Mouse (Mus musculus) retina, adult 2 months (tissue): ENCODE results near the gene Anapc1.

ENCODE experiments used
- DNase-seq: peaks from one replicate; pipeline ENCODE4 v3.0.0-alpha.2; 2012; ENCODE audit warnings: low read depth, low spot score

Anapc1 gene

DNA sequence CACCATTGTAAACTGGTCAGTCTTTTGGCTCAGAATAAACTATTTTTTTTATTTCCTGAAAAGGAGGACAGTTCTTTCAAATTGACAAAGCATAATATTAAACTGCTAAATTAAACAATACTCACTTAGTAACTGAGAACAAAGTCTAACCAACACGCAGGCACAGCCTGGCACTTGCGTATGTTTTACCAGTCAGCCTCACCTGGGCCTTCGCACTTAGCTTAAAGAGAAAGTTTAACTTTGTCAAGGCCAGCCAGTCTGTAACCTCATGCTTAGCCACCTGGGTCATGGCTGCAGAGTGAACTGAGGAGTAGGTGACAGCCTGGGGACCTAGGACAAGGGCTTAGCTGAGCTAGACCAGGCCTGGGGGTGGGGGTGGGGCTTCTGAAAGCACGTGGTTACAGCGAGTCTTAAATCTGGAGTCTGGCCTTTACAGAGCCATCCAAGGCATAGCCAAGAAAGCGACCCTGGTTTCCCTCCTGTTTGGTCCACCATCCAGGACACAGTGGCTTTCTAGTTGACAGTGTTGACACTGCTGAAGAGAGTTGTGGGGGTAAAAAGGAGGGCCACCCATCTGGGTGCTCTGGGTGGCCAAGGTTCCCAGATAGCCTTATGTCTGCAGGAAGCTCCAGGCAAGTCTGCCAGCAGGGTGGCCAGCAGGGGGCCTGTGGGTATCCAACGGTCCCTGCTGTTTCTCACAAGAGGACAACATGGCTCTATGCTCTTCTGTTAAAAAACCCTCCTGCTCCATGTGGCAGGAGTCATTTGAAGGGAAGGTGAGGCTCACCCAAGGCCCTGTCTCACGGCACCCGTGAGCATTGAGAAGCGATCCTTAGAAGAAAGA is 120.7 kb downstream of the Anapc1 start:
- no peak for DNase-seq

DNA sequence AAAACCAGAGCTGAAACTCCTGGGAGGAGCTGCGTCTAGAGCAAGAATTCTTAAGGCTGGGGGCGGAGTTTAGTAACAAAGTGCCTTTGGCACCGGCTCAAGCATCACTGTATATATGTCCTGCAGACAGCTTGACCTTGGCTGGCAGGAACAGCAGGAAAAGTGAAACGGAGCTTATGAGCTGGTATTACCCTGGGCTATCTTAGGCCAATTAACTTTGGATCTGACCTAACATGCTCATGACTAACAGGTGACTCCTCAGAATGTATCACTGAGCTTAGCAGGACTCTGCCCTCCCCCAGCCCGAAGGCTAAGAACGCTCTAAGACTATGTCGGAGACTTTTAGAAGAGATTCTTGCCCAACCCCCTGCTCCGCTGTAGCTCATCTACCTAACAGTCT is 121.3 kb downstream of the Anapc1 start:
- DNase-seq, result no peak

DNA sequence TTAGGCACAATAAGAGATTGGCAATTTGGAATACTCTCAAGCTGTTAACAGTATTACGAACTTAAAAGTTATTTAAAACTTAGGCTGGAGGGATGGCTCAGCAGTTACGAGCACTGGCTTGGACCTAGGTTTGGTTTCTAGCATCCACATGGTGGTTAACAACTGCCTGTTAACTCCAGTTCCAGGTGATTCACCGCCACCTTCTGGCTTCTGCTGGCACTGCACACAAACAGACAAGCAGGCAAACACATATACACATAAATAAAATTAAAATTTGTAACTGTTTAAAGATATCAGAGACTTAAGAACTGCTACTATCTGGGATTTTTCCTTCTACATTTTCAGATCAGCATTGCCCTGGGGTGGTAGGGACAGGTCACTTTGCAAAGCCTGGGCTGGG is 123.0 kb downstream of the Anapc1 start:
- no peak for DNase-seq
